Mouse (Mus musculus): ENCODE data around the gene Ush2a. TPM values are rescaled to one million over a fixed set of nuclear protein-coding genes. Genes with fewer than 3 reads are reported as not detected.

Gene Ush2a
- polyA plus RNA-seq (2012; rRNA removed; ENCODE audit: low replicate concordance), result not detected in 2 replicates

GRCm38 (mm10) chr1:188261903-188262682 is at the start of gene Ush2a:
Gene Ush2a (plus strand): TSS chr1:188262023.

DNA sequence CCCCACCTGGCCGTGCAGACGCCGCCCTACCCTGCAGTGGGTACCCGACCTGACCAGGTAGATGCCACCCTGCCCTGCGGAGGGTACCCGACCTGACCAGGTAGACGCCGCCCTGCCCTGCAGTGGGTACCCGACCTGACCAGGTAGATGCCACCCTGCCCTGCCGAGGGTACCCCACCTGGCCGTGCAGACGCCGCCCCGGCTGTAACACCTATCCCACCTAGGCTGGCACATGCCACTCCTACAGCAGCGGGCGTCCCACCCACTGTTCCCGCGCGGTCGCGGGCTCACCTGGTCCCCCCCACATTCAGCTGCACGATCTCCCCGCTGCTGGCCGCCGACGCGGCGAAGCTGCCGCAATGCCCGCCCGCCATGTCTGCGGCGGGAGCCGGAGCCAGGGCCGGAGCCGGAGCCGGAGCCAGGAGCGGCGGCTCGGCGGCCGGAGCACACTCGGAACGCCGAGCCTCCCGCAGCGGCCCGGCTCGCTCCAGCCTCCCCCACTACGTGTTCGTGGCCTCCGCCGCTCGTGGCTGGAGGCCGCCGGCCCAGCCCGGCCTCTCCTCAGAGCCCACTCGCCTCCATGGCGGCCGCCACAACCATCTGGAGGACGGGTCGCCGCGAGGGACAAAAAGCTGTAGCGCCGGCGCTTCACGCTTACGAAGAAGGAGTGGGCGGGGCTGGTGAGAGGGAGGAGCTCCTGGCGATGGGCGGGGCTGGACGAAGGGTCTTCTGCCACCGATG is 745.6 kb downstream of the Ush2a start, which contains the start of gene Kctd3:
Kctd3 (minus strand) TSS at position 603 of the 741 bp plus-strand sequence.

Data from mammary gland, adult 2 months (tissue).